Mouse (Mus musculus): ENCODE data around the gene Clic6. TPM values are rescaled to one million over a fixed set of nuclear protein-coding genes. Genes with fewer than 3 reads are reported as not detected.
A peak's percentile ranks its signal among the peaks of the same experiment; 100 is the strongest.

Gene Clic6
- polyA plus RNA-seq, 1 experiment, result not detected

GRCm38 (mm10) chr16:92544264-92544663, 58.7 kb downstream of the Clic6 start:
- H3K4me1 ChIP-seq (ENCODE audit: control insufficient read depth, insufficient read depth, low read length), result no peaks in the 10 kb centered on the region
- no peak overlapping the region for H3K27ac ChIP-seq (ENCODE audit: insufficient read depth, low read depth, low read length)
- TF ChIP-seq CTCF (IDR thresholded peaks at IDR 0.05; ENCODE audit: low read depth, low read length) (peak; percentile 76), POLR2A (IDR thresholded peaks at IDR 0.05; ENCODE audit: borderline replicate concordance, low read depth, low read length) (no peak)
- no peak overlapping the region for H3K4me3 ChIP-seq (ENCODE audit: insufficient read depth, low read length)

GRCm38 (mm10) chr16:92548651-92549050, 63.1 kb downstream of the Clic6 start:
- Histone ChIP-seq H3K4me3 (ENCODE audit: insufficient read depth, low read length) (no peak overlapping the region), H3K4me1 (ENCODE audit: control insufficient read depth, insufficient read depth, low read length) (peaks cover 2% of the 10 kb centered on the region; the same call in 1 of the 2 replicates), H3K27ac (ENCODE audit: insufficient read depth, low read depth, low read length) (no peak overlapping the region)
- TF ChIP-seq CTCF (IDR thresholded peaks at IDR 0.05; ENCODE audit: low read depth, low read length) (no peak), POLR2A (IDR thresholded peaks at IDR 0.05; ENCODE audit: borderline replicate concordance, low read depth, low read length) (no peak)

- H3K4me1 ChIP-seq (ENCODE audit: control insufficient read depth, insufficient read depth, low read length), result peaks cover 2% of the 10 kb centered on the region; the same call in 1 of the 2 replicates
- no peak for TF ChIP-seq POLR2A (IDR thresholded peaks at IDR 0.05; ENCODE audit: borderline replicate concordance, low read depth, low read length)
- TF ChIP-seq CTCF (IDR thresholded peaks at IDR 0.05; ENCODE audit: low read depth, low read length), result no peak
- no peak overlapping the region for H3K4me3 ChIP-seq (ENCODE audit: insufficient read depth, low read length)
- no peak overlapping the region for H3K27ac ChIP-seq (ENCODE audit: insufficient read depth, low read depth, low read length)
These were observed 66.0 kb downstream of the Clic6 start for GRCm38 (mm10) chr16:92551266-92552105.

- no peak for TF ChIP-seq POLR2A (IDR thresholded peaks at IDR 0.05; ENCODE audit: borderline replicate concordance, low read depth, low read length)
- no peak for TF ChIP-seq CTCF (IDR thresholded peaks at IDR 0.05; ENCODE audit: low read depth, low read length)
- H3K27ac ChIP-seq (ENCODE audit: insufficient read depth, low read depth, low read length), result no peak overlapping the region
- H3K4me1 ChIP-seq (ENCODE audit: control insufficient read depth, insufficient read depth, low read length), result peaks cover 2% of the 10 kb centered on the region; the same call in 1 of the 2 replicates
- H3K4me3 ChIP-seq (ENCODE audit: insufficient read depth, low read length), result no peak overlapping the region
These were observed 66.5 kb downstream of the Clic6 start for GRCm38 (mm10) chr16:92552106-92552382.

GRCm38 (mm10) chr16:92552858-92553257, 67.3 kb downstream of the Clic6 start:
- H3K27ac ChIP-seq (ENCODE audit: insufficient read depth, low read depth, low read length), result no peak overlapping the region
- TF ChIP-seq CTCF (IDR thresholded peaks at IDR 0.05; ENCODE audit: low read depth, low read length), result no peak
- no peak for TF ChIP-seq POLR2A (IDR thresholded peaks at IDR 0.05; ENCODE audit: borderline replicate concordance, low read depth, low read length)
- peak overlapping the region; percentile 37 for H3K4me3 ChIP-seq (ENCODE audit: insufficient read depth, low read length)
- peaks cover 2% of the 10 kb centered on the region; the same call in 1 of the 2 replicates for H3K4me1 ChIP-seq (ENCODE audit: control insufficient read depth, insufficient read depth, low read length)

- Histone ChIP-seq H3K4me1 (ENCODE audit: control insufficient read depth, insufficient read depth, low read length) (peaks cover 2% of the 10 kb centered on the region; the same call in 1 of the 2 replicates), H3K27ac (ENCODE audit: insufficient read depth, low read depth, low read length) (no peak overlapping the region), H3K4me3 (ENCODE audit: insufficient read depth, low read length) (no peak overlapping the region)
- no peak for TF ChIP-seq POLR2A (IDR thresholded peaks at IDR 0.05; ENCODE audit: borderline replicate concordance, low read depth, low read length)
- TF ChIP-seq CTCF (IDR thresholded peaks at IDR 0.05; ENCODE audit: low read depth, low read length), result no peak
These were observed 69.5 kb downstream of the Clic6 start for GRCm38 (mm10) chr16:92555051-92555450.

- TF ChIP-seq POLR2A (IDR thresholded peaks at IDR 0.05; ENCODE audit: borderline replicate concordance, low read depth, low read length), result no peak
- TF ChIP-seq CTCF (IDR thresholded peaks at IDR 0.05; ENCODE audit: low read depth, low read length), result no peak
- H3K4me3 ChIP-seq (ENCODE audit: insufficient read depth, low read length), result no peak overlapping the region
- H3K4me1 ChIP-seq (ENCODE audit: control insufficient read depth, insufficient read depth, low read length), result no peaks in the 10 kb centered on the region
- no peak overlapping the region for H3K27ac ChIP-seq (ENCODE audit: insufficient read depth, low read depth, low read length)
These were observed 79.8 kb downstream of the Clic6 start for GRCm38 (mm10) chr16:92565291-92565690.

- TF ChIP-seq POLR2A (IDR thresholded peaks at IDR 0.05; ENCODE audit: borderline replicate concordance, low read depth, low read length) (no peak; the same call in 1 of the 2 replicates), CTCF (IDR thresholded peaks at IDR 0.05; ENCODE audit: low read depth, low read length) (peak; percentile 93)
- Histone ChIP-seq H3K27ac (ENCODE audit: insufficient read depth, low read depth, low read length) (no peak overlapping the region), H3K4me1 (ENCODE audit: control insufficient read depth, insufficient read depth, low read length) (no peaks in the 10 kb centered on the region), H3K4me3 (ENCODE audit: insufficient read depth, low read length) (no peak overlapping the region)
These were observed 80.2 kb downstream of the Clic6 start for GRCm38 (mm10) chr16:92565708-92566107.

GRCm38 (mm10) chr16:92566146-92566545, 80.6 kb downstream of the Clic6 start:
- TF ChIP-seq POLR2A (IDR thresholded peaks at IDR 0.05; ENCODE audit: borderline replicate concordance, low read depth, low read length), result no peak
- TF ChIP-seq CTCF (IDR thresholded peaks at IDR 0.05; ENCODE audit: low read depth, low read length), result no peak
- Histone ChIP-seq H3K4me3 (ENCODE audit: insufficient read depth, low read length) (no peak overlapping the region), H3K27ac (ENCODE audit: insufficient read depth, low read depth, low read length) (no peak overlapping the region), H3K4me1 (ENCODE audit: control insufficient read depth, insufficient read depth, low read length) (no peaks in the 10 kb centered on the region)

- H3K4me3 ChIP-seq (ENCODE audit: insufficient read depth, low read length), result no peak overlapping the region
- H3K27ac ChIP-seq (ENCODE audit: insufficient read depth, low read depth, low read length), result no peak overlapping the region
- TF ChIP-seq CTCF (IDR thresholded peaks at IDR 0.05; ENCODE audit: low read depth, low read length) (no peak), POLR2A (IDR thresholded peaks at IDR 0.05; ENCODE audit: borderline replicate concordance, low read depth, low read length) (no peak)
- peaks cover 22% of the 10 kb centered on the region for H3K4me1 ChIP-seq (ENCODE audit: control insufficient read depth, insufficient read depth, low read length)
These were observed 85.7 kb downstream of the Clic6 start for GRCm38 (mm10) chr16:92571246-92571645.

All from bone marrow macrophage, adult 2 months (primary cell).